Mouse (Mus musculus) kidney, postnatal 36 days (tissue): ENCODE measurements around the gene Btbd9.
A peak's percentile ranks its signal among the peaks of the same experiment; 100 is the strongest.
"Not testable (repeated sequence)": the region's sequence is repeated elsewhere in the genome, so short reads cannot be mapped to it uniquely, and the experiment has no call there.

Experiments
- DNase-seq, 2 experiments: peaks; one replicate each; pipeline ENCODE4 v3.0.0; 2021 to 2022; ENCODE audit warnings: mixed read lengths in 2 of 2

Gene Btbd9

DNA sequence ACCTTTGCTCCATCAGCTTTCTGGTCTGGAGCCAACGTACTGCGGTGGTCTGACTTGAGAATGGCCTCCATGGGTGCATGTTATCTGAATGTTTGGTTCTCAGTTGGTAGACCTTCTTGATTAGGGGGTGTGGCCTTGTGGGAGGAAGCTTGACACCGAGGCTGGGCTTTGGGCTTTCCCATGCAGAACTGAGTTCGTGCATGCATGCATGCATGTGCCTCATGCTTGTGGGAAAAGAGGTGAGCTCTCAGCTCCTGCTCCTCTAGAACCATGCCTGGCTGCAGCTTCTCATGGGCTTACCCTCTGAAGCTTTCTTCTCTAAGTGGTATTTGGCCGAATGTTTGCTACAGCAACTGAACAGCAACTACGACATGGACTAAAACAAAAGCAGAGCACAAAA, 64.9 kb downstream of the Btbd9 start:
- DNase-seq, result no peak

DNA sequence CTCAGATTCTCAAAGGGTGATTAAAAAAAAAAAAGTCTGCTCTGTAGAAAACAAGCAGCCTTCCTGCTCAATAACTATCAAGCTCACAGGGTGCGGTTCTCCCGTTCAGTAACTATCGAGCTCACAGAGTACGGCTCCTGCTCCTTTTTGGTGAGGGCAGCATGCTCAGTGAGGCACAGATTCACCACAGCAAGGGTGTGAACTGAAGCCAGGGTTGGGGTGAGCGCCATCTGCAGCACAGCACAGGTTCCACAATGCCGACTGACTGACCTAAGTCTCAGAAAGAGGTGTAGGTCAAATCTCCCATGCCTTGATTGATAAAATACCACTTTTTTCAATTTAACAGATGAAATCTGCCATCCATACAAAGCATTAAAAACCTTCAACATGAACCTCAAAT, 66.1 kb downstream of the Btbd9 start:
- peak in 1 of 2 experiments; percentile 21 for DNase-seq

DNA sequence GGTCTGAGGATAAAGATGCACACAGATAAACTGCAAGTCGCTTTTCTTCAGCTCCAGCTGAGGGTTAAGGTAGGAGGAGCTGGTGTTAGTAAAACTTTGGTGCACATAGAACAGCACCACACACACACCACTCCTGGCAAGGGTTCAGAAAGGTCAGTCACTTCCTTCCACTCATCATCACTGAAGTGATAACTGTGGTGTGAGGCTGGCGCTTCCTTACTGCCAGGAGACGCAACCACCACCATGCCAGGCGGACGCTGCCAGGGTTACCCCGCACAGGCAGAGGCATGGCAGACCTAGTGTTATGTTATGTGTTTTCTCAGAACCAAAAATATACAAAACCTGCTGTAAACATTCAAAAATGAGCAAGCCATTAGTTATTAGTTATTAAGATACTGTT, 66.6 kb downstream of the Btbd9 start:
- DNase-seq, result no peak

DNA sequence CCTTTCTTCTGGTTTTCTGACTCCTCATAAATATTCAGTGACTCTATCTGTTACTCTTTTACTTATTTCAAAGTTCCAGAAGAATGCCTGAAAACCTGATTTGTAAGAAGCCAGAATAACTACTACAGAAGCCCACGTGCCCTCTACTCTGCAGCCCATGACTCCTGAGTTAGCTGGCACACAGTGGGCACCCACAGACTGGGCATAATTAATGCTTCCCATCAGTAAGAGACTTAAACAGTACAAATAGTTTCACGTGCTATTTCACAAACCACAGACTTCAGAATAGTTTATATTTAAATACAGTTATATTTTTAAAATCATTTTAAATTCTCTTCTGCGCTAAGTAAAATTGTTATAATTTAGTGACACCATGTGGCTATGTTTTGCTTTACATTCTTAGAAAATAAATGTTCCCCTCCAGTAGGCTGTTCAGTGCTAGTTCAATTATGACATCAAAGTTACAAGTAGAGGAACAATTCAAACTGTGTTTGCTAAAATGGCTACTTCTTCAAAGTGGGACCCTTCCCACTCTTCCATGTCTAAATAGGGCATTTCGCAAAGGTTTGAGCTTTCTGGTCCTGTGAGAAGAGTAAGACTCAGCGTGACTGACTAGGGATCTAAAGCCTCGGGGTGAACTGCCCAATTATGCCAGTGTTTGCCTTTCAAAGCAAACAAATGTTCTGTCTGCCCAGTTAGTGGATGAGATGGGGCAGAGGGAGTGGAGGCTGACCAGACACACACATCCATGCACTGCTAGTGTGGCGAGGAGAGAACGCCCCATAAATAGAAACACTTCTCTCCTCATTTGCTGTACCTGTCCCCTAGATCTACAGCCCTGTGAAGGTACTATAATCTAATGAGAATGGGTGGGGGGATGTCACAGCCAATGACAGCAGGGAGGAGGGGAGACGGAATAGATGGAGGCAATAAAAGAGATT, 68.4 kb downstream of the Btbd9 start:
- no peak for DNase-seq

DNA sequence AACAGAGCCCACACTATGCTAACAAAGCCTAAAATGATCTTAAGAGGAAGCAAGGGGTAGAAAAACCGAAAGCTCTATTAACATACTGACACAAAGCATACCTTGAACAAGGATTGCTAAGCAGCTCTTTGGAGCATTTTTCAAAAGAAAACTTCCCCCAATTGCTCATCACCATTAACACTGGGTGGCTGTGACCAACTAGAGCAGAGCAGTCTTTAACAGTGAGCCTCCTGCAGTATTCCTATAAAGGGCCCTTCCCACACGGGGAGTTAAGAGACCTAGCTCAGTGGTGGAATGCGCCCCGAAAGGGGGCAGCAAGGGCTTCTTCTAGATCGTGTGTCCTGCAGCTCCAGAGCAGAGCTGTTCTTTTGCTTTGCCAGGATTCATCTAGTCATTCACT, 69.4 kb downstream of the Btbd9 start:
- DNase-seq, result no peak

DNA sequence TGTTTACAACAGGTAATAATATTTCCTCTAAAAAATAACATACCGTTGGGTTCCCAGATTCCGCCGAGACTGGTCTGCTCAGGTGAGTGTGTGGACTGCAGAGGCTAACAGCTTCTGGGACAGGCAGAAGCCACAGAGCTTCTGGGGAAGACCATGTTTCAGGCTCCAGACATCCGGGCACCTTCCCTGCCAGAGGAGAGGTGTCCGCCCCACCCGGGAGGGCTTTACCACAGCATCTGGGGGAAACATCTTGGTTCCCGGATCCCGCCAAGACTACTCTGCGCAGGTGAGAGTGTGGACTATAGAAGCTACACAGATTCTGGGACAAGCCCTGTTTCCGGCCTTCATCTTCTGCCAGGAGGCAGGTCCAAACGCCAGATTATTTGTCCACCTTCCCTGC, 76.7 kb downstream of the Btbd9 start:
- not testable (repeated sequence) for DNase-seq

DNA sequence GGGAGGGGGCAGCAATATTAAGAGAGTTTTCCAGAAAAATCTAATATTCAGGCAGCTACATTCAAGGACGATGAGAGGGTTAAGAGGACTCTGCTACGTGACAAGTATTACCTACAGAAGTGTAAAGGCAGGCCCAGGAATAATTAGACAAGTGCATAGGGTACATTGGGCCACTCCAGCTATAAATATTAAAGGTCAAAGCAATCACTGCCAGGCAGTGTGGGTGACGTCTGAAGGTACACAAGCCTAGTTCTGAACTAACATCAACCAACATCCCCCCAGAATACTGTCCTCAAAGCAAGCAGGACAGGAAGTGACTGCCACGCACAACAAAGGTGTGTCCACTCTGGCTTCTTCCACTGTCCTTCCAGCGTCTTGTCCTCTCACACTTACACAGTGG, 77.5 kb downstream of the Btbd9 start:
- DNase-seq, result no peak

DNA sequence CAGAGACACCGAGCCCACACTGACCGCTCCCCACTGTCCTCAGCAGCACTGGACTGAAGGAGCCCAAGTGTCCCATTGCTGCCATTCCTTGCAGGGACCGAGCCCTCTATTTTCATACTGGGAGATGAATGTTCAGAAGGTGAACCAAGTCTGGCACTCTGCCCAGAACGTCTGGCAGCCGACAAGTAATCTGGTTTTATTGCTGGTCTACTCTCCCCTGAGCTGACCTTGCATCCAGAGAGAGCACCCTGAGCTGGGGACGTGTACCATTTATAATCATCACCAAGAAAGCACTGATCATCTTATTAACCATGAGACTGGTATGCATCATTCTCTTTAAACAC, 77.9 kb downstream of the Btbd9 start:
- peak; percentile 74 to 86 for DNase-seq

DNA sequence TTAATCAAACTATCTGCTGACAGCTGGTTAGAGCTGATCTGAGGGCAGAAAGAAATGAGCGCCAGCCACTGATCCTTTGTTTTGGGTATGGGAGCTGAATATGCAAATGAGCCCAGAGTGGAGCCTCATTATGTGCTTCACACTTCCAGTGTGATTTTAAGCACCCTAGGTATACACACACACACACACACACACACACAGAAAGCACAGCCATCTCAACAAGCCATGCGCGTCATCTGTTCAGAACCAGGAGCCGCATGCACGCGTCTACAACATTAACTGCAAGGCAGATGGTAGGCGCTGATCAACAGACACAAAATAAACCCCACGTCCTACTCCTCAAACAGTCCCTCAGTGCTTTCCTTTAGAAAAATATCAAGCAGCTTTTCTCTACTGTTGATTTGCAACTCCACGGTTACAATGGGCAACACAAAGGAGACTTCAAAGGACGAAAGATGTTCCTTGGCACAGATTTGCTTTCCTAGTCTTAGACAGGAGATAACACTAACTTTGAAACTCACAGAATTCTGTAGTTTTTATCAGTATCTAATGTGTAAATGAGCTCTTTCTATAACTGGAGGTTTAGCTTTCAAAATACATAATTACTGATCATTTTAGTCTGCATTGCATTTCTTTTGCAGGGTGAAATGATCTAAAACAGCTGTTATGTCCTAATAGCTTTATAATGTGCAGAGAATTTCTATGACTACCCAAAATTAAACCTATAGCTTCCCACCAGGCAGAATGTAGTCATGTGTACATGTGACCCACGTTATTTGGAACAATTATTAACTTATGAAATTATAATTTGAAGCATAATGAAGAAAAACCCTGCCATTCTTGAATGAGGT, 78.5 kb downstream of the Btbd9 start:
- no peak for DNase-seq

DNA sequence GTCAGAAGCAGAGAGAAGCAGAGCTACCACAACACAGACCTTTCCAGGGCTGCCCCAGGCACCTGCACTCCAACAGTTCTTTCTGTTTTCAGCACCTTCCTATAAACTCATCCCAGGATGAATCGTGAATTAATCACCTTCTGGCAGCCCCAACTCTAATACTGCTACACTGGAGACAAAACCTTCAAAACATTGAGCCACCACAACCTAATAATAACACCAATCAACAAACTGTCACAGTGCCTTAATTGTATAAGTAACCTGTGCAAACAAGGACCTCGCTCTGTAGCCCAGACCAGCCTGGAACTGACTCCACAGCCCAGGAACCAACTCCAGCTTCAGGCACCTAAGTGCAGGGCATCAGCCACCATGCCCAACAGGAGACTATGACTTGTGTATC, 80.7 kb downstream of the Btbd9 start:
- no peak for DNase-seq

DNA sequence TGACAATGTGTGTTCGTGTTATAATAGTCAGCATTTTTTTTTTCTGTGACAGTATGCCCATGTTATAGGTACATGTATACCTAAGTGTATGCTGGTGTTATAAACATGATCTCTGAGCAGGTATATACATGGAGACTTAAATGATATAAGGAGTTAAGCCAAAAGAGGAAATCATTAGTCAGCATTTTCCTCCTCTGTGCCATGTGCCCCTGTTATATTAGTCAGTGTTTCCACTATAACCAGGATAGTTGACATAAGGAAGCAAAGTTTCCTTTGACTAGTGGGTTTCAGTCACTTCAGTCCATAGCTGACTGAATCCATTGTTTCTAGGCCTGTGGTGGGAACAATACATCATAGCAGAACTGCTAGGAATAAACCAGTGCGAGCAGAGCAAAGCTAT, 81.1 kb downstream of the Btbd9 start:
- no peak for DNase-seq

DNA sequence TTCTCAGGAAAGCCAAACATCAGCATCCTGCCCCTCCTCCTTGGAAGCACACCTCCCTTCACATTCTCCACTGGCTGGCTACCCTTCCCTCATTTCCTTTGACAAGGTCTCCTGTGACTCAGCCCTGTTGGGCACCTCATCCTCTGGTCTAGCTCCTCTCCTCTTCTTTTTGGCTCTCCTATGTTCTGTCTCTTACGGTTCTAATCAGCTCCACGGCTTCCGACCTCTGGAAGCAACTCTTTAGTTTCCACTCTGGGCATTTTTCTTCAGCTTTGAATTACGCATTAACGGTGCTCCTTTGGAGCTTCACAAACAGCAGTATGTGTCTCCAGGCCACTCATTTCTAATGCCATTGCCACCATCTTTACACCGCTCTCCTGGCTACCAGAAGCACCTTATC, 82.8 kb downstream of the Btbd9 start:
- DNase-seq, result no peak

DNA sequence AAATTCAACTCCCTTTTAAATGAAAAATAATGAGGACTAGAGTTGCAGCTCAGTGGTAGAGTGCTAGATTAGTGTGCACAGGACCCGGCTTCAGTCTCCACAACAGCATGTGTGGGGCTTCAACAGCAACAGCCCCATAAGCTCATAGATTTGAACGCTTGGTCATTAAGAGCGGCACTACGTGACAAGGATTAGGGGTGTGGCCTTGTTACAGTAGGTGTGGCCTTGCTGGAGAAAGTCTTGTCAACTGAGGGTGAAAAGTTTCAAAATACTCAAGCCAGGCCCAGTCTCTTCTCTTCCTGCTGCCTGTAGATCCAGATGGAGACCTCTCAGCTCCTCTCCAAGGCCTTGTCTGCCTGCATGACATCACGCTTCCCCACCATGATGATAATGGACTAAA, 84.1 kb downstream of the Btbd9 start:
- no peak for DNase-seq

DNA sequence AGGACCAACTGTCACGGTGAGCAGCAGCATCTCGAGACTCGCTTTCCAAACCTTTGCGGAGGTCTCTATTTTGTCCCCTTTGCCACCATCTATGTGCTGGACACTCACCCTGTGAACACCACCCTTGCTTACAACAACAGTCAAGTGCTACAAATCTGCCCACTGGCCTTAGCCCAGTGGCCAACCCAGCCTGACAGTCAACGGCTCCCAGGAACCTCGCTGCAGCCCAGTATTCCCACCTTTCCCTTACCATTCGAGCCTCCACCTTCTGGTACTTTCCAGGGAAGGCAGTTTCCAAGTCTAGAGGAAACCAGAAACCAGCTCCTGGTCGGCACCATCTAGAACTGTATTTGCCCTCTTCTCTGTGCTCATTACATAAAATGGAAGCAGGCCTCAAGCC, 84.7 kb downstream of the Btbd9 start:
- no peak for DNase-seq

DNA sequence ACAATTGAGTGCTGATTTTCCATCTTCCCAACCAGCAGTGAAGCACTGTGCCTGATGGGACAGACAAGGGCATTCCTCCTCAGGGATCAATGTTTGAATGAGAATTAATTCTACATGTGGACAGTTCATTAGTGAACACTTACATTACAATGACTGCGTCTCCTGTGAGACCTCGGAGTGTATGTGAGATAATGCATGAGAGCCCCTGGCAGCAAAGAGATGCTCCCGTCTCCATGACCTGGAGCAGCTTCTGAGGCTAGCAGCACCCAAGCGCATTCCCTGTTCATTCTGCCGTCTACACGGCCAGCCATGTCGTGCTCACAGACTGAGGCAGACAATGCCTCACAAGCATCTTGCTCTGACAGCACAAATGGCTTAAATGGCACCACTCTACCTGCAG, 85.7 kb downstream of the Btbd9 start:
- no peak for DNase-seq

DNA sequence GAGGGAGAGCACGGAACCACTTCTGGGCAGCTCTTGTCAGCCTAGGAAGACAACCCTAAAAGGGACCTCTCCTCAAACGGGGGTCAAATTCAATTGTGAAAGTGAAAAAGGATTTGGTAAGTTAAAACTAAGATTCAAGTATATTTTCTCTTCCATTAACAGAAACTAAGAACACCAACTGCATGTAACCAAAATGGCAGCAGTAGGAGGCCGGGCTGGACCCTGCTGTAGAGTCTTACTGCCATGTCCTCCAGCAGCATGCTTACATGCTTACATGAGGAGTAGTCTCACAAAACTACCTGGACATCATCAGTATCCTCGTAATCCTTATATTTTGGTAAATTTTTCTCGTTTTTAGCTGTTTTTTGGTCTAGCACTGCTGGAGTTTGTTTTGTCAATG, 86.2 kb downstream of the Btbd9 start:
- no peak for DNase-seq

DNA sequence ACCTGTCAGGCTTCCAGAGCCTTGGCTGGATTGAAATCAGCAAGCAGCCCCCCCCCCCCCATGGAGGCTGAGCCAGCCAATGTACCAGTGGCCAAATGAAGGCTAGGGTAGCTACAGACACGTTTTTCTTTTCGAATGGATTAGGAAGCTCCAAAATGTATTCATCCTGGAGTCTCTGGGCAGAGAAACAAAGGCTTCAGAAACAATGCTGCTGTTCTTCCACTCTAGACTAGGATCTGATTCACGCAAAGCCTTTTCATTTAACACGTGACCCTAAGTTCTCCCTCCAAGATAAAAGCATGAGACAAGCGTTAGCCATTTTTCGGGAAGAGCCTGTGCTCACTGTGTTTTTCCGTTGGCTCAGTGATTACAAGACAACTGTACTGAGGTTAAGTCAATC, 86.7 kb downstream of the Btbd9 start:
- no peak for DNase-seq

DNA sequence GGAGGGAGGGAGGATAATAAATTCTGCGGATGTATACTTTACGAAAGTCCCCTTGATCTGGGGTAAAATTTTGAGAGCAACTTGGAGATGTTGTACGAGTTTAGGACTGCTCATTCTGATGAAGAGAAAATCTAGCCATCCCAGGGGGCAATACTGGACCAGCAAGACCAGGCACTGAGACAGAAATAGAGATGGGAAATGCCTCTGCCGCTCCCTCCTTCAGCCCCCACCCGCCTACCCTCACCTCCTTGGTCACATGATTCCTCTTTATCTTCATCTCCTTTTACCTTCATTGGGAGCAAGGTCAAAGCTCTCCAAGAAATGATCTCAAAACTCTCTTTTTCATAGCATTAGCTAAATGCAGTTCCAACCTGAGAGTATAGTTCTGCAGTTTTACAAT, 88.6 kb downstream of the Btbd9 start:
- DNase-seq, result no peak

DNA sequence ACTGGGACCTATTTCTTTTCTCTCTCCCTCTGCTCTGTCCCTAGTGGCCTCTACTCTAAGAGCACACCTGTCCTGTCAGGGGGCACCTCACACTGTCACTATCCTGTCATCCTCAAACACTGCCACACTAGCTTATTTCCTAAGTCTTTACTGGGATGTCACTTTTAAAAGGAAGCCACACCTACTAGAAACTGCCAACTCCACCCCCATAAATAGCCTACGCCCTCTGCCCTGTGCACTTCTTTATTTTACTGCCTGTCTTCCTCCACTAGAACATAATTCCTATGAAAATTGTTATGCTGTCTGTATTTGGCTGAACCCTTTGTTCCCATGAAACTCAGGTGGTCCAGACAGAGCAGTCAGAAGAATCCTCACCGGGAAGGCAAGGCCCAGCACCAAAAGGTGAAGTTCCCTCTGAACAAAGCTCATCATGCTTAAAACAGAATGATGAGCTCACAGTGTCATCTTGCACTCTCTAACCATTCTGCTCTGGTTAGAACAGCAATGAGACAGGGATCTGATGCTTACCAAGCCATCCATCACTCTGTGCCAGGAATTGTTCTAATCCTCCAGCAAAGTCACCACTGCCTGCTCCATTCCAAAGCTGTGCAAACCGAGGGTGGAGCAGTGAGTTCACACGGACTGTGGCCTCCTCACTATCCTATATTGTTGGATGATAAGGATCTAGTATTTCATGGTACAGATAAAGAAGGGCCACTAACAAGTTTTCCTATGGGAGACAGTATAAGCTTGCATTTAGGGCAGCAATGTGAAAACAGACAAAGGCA, 91.0 kb downstream of the Btbd9 start:
- no peak for DNase-seq

DNA sequence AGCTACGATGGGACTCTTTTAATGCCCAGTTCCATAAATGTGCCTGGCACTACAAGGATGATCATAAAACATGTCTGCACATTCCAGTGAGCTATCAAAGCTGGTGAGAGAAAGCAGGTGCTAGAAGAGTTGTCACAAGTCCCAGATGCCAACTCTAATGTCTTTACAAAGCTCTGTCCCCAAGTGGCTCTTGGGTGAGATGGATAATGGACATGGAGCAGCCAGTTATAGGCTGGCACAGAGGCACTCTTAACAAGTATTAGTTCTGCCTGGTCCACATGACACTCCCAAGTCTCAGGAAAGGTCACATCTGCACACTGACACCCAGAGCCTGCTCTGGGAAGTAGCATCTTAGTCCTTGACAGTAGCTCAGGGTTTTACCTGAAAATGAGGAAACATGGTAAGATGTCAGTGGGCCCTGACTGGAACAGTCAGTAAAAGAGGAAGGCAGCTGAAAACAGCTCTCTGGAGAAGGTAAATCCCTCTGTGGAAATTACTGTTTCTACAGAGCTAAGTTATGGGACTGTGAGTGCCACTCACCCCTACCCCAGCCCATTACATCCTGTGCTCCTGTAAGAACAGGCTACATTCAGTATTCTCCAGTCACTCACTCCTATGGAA, 91.7 kb downstream of the Btbd9 start:
- DNase-seq, result no peak

DNA sequence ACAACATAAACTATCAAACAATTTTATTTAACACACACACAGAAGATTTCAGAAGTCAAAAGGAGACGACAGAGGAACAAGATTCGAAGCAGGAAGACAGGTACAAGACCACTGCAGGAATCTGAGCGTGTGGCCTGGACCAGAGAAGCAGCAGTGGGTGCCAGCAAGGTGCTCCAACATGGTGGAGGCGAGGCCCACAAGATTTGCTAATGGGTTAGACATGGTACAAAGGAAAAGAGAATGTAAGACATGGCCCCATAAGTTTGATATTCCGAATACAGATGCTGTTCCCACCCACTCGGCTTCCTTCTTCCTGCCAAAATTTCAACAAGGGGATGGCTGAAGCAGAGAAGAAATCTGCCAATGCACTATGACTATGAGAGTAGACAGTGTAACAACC, 94.5 kb downstream of the Btbd9 start:
- no peak for DNase-seq

DNA sequence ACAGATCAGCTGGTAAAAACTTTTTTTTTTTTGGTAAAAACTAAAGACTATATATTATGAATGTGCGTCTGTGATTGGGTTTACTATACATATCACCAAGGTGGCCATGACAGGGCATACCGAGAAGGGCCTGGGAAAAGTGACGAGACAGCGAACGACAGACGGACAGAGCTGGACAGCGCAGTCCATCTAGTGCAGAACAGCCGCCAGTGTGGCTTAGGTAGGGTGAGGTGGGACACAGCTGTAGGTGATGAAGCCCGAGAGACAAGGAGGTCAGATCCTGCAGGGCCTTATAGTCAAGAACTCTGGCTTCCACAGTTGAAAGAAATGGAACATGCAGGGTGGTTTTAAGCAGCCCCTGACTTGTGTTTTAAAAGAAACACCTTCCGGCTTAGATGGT, 94.9 kb downstream of the Btbd9 start:
- no peak for DNase-seq

DNA sequence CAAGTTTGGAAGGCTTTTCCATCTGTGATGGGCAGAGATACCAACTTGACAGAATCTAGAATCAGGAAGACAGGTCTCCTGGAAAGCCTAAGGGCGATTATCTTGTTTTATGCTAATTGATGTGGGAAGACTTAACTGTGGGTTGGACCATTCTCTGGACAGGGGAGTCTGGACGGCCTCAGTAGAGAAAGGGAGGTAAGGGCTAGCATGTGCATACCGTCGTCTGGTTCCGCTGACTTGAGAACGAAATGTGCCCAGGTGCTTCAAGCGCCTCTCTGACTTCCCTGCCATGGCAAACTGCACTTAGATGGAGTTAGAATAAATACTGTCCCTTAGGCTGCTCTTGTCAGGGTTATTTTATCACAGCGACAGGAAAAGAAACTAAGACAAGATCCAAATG, 95.9 kb downstream of the Btbd9 start:
- no peak for DNase-seq
